Mouse (Mus musculus) hematopoietic stem cell, adult 5-6 weeks (primary cell): ENCODE data around the gene Abcb8. TPM values are rescaled to one million over a fixed set of nuclear protein-coding genes. Genes with fewer than 3 reads are reported as not detected.
"Not testable (repeated sequence)": the region's sequence is repeated elsewhere in the genome, so short reads cannot be mapped to it uniquely, and the experiment has no call there.

Experiments
- ATAC-seq, 2 experiments: fragments of 125-278 bp in 1 of 2; replicated peaks in 1 of 2; 2 replicates each; pipeline ENCODE4 v1.8.0; 2016 to 2017; ENCODE audit warnings: inconsistent platforms in 2 of 2, mild to moderate bottlenecking in 2 of 2, moderate number of reproducible peaks in 2 of 2, low read depth in 1 of 2, moderate TSS enrichment in 1 of 2; ENCODE audit not compliant: low FRiP score in 2 of 2, poor library complexity in 2 of 2, severe bottlenecking in 2 of 2, insufficient read depth in 1 of 2, low TSS enrichment in 1 of 2
- total RNA-seq: library from RNA; stranded (forward); fragments of 172-1452, 232-1000 nt; gene quantifications from 2 replicates; pipeline ENCODE4 v1.2.3, GENCODE M21; 2017

Abcb8 gene
- total RNA-seq, 1 experiment from 2014 or later: 8.6 TPM

DNA sequence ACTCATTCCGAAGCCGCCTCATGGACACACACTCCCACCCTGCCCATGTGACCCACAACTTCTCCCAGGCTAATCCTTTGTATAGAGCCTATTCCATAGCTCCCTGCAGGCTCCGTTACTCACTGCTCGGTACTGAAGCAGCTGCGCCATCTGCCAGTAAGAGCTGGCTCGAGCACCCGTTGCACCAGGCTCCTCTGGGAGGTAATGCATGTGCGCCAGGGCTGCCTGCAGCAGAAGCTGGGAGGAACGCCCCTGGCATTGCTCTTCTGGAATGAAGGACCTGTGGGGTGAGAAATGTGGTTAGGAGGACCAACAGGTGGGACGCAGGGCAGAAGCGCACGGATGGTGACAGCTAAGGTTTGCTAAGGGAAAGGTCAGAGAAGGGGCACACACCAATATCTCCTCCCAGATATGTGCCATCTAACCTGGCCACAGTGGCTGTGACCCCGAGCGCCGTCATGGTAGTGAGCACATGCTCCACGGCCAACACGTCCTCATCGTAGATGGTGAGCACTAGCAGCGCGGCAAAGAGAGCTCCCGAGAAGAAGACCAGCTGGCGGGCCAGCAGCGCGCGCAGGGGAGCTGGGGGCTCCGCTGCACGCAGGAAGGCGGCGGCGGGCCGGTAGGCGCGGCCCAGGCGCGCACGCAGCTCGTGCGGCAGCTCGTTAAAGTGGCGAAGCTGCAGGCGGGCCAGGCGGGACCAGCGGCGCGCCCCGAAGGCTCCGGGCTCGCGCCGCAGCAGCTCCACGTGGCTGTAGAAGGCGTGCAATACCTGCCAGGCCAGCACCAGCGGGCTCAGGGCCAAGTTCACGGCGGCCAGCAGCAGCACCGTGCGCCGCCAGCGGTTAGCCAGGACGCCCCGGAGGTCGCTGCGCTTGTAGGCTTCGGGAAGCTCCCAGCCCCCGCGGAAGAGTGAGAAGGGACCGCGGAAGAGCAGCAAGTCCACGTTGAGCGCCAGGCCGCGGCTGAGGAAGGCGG is 5.9 kb upstream of the Abcb8 start:
- no peak for ATAC-seq

DNA sequence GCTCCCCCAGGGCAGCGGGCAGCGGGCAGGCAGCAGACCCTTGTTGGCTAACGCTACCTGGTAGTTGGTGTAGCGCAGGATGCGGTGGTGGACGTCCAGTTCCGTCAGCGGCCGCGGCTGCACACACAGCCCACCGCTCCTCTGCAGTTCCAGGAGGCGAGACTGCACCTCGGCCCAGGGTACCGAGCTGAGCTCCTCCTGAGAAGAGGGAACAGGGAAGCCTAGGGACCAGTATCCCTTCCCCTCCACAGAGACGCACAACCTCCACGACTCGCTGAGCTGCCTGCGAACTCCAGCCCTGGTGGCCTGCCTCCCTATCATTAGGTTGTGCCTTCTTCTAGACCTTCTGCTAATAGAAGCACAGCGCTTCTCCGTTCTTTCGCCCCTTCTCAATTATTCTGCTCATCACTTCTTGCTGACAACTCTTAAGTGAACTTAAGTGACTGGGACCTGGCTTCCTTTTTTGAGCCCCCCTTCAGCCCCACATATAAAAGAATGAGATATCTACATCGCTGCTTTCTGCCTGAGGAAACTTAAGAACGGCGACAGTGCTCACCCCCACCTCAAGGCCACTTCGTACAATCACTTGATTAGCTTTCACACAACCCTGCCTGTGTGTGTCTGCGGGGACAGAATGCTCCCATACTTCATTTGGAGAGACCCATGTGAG is 5.1 kb upstream of the Abcb8 start:
- no peak for ATAC-seq

DNA sequence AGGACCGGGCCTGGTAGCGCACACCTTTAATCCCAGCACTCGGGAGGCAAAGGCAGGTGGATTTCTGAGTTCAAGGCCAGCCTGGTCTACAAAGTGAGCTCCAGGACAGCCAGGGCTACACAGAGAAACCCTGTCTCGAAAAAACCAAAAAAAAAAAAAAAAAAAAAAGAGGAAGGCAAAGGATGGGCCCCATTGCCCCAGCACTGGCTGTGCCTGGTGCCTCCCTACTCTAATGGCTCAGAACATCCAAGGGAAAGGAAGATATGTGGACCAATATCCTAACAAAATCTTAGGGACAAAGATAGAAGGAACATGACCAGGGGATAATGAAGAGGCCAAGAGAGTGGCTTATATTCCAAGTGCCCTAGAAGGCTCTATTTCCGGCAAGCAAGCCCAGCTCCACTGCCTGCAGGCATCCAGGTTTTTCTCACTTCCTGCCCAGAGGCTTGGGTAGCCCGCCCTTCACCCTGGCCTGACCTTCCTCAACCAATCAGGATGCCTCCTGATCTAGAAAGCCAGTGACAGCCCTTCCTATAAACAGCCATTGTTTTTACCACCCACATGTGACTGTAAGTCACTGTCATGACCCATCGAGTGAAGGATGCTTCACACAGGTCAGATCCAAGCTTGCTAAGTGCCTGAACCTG is 4.3 kb upstream of the Abcb8 start:
- ATAC-seq: no peak

DNA sequence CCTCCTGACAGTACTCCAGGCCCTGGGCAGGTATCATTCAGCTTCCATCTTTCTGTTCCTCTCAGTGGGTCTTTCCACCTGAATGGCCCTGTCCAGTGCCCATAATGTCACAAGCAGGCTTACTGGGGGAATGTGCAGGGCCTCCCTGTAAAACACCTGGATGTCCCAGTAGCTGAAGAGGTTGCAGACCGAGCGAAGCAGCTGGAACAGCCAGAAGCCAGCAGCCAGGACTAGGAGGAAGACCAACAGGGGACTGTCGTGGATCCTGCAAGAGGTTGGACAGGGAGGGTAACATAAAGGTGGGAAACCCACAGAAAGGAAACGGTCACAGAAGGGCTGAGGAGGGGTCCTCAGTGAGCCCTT is 3.8 kb upstream of the Abcb8 start:
- no peak for ATAC-seq

DNA sequence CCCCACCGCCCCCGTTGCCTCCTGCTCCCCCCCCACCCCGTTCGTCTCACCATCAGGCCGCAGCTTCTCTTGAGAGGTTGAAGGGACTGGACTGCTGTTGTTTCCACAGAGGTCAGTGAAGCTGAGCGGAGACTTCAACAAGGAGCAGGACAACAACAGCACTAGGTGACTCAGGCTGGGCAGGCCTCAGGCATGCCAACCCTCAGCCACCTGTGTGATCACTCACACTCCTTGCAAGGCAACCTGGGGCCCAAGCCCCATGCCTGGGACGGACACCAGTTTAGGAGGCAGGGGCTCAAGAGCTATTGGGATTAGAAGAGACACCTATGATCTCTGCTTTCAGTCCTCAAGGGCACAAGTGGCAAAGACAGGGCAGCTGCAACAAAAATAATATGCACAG is 1.6 kb upstream of the Abcb8 start, which contains the start of gene Atg9b:
Gene Atg9b, minus strand, starts transcription at position 280 of the 400 bp plus-strand sequence.
- ATAC-seq: no peak

DNA sequence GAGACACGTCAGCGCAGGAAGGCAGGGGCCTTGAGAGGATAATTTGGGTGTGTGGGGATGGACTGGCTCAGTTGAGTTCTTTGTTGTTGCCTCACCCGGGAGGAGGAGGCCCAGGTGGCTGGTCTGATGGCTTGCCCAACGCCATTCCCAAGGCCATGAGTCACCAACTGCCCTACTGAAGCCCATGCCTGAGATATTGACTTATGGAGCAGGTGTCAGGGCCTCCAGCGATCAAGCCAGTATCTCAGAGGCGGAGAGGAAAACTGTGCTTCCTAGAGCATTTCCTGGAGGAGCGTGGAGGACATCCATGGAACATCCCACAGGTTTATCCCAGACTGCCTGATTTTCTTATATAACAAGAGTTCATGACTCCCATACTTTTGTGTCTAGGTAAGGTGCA is 739 bp upstream of the Abcb8 start:
- ATAC-seq: no peak

DNA sequence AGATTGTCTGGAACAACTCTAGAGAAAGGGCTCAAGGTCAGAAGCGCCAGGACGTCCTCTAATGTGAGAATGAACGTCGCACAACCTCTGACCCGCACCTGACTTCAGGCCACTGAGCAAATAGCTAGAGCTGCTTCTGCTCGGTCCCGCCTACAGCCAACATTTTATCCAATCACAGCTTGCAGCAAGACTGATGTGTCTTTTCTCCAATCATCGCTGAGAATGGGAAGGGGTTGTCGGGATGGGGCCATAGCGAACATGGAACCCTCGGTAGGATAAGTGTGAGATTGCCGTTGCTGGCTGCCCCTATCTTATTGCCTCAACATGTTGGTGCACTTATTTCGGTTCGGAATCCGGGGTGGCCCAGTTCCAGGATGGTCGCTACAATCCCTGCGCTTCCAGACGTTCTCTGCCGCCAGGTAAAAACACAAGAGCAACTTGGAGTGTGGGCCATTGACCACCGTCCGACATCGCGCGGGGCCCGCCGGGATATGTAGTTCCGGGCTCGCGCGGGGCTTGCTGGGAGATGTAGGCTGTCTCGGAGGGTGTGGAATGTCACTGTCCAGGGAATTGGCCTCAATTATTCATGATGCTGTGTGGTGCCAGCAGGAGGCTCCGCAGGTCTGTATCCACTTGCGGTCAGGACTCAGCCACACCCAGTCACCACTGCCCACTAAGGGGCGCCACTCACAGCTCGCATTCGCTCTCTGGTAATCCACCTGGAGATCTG is 867 bp downstream of the Abcb8 start:
- peak; percentile 97 for ATAC-seq

DNA sequence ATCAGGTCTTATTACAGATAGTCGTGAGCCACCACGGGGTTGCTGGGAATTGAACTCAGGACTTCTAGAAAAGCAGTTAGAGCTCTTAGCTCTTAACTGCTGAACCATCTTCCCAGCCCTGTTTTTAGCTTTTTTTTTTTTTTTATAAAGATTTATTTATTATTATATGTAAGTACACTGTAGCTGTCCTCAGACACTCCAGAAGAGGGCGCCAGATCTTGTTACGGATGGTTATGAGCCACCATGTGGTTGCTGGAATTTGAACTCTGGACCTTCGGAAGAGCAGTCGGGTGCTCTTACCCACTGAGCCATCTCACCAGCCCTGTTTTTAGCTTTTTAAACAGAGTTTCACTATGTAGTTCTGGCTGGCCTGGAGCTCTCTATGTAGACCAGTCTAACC is 2.8 kb downstream of the Abcb8 start:
- not testable (repeated sequence) for ATAC-seq

DNA sequence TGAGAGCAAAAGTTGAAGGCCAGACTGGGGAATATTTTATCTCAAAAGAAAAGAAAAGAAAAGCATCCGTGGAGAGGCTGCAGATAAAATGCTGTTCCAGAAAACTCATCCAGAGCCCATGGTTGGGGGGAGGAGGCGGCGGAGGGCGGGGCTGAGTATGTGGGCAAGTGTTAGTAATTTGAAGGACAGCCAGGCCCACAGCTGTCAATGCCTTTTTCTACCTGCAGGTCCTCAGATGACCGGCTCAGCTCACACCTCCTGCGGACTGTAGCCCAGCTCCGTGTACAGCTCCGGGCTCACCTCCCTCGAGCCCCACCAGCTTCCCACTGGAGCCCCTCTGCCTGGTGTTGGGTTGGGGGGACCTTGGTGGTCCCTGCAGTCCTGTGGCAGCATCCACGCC is 6.2 kb downstream of the Abcb8 start:
- ATAC-seq: no peak

DNA sequence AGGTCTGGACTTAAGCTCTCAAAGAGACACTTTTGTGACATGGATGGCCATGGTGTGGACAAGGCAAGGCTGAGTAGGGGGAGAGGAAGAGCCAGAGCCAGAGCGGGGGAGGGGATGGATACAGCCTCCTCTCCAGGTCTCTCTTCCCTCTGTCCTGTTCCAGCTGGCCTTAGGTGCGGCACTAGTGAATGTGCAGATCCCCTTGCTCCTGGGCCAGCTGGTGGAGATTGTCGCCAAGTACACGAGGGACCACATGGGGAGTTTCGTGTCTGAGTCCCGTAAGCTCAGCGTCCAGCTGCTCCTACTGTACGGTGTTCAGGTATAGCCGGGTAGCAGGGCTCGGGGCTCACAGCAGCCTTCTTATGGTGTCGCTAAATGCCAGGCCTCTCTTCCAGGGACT is 6.9 kb downstream of the Abcb8 start:
- no peak for ATAC-seq

DNA sequence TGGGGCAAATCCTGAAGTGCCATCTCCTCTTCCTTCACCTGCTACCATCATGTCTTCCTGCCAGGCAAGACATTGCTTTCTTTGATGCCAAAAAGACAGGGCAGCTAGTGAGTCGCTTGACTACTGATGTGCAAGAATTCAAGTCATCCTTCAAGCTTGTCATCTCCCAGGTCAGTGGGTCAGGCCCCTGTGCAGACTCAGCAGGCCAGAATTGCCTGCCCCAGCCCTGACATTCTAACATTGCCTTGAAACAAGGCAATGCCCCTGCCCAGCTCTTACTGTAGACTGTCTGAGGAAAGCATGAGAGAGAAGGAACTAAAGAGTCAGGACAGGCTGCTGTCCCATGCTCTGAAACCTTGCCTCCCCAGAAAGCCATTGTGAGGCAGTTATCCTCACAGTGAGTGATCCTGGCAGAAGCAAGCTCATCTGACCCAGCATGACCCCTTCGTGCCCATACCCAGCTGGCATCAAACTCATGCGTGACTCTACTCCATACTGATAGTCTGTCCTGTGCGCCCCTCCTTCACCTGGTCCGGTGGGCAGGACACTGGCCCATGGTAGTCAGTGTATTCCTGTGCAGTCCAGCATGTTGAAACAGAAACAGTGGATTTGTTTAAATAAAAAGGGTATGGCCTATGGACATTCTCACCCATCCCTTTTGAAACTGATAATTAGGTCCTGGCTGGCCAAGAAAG is 7.6 kb downstream of the Abcb8 start:
- ATAC-seq: no peak

DNA sequence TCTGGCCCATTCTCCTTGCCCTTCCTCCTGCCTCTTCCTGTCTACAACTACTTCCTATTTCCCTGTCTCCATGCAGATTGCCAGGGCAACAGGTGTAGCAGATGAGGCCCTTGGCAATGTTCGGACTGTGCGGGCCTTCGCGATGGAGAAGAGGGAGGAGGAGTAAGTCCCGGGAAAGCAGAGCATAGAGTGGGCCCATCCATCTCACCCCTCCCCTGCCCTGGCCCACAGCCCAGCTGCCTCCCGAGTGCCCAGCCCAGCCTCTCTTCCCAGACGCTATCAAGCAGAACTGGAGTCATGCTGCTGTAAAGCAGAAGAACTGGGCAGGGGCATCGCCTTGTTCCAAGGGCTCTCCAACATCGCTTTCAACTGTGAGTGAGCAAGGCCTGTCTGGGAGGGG is 8.5 kb downstream of the Abcb8 start:
- ATAC-seq: no peak

DNA sequence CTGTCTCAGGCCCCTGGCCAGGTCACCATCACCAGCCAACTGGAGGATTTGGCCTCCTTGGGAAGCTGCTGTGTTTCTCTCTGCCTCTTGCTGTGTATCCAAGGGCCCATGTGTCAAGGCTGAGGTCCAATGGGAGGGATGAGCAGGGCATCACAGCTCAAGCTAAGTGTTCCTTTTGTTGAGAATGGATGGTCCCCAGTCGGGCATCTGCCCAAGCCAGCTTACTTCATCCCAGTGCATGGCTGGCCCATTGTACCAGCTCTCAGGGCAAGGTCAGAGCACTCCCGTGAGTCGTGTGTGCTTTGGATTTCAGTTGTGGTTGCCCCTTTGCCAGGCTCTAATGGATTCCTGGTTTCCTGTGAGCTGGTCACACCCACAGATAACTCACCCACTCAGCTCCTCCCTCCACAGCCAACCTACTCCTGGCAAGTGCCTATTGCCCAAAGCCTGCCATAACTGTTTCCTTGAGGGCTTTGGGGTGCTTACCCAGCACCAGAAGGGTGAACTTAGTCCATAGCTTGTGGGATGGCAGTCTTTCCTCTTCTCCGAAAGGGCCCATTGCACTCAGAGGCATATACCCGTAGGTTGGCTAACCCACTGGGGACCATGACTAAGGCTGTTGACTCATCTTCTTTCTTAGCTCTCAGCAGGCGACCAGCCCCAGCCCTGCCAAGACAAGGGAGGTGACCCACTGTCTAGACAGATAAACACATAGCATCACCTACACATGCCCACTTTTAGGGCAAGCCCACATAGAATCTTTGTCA is 11.3 kb downstream of the Abcb8 start:
- no peak for ATAC-seq

DNA sequence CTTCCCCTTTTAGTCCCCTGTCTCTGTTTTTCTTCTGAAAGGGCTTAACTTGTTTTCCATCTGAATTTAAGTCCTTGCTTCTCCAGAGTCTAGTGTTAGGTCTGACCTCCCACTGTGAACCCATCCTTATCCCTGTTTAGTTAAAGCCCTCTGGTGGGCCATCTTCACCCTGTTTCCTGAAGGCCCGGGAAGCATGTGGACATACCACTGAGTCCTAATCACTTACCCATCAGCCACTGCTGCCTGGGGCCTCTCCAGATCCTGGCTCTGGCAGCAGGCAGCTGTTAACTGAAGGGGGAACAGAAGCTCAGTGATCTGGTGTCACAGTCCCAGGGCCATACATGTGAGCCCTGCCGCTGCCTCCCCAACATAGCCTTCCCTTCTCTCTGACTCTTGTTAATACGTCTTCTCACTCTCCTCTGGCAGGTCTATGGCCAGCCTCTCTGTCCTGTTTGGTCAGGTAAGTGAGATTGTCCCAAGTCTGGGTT is 12.0 kb downstream of the Abcb8 start:
- ATAC-seq: no peak

DNA sequence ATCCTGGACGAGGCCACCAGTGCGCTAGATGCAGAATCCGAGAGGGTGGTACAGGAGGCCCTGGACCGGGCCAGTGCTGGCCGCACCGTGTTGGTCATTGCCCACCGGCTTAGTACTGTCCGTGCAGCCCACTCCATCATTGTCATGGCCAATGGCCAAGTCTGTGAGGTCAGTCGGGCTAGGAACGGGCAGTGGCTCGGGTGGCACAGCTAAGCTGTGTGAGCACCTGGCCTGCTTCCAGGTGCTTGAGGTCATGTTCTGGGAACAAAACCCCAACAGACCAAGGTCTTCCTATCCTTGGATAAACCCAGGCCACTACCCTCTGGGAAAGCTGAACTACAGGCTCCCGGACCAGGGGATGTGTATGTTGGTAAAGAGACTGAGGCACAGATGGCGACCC is 15.2 kb downstream of the Abcb8 start:
- ATAC-seq: no peak

DNA sequence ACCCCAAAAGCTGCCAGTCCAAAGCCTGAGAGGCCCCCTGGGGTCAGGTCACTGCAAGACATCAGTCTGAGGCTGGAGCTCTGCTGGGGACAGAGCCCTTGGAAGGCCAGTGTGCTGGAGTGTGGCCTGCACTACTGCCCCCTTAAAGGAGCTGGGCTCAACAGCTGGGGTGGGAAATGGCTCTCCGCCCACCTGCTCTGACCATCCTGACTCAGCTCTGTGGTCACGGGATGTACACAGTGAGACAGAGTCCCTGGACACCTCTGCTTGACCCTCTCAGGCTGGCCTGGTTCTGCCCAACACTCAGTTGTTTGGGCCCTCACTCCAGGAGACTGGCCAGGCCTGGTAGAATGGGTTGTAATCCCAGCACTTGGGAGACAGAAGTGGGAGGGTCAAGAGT is 16.0 kb downstream of the Abcb8 start:
- no peak for ATAC-seq
